In the genomic region with DNA sequence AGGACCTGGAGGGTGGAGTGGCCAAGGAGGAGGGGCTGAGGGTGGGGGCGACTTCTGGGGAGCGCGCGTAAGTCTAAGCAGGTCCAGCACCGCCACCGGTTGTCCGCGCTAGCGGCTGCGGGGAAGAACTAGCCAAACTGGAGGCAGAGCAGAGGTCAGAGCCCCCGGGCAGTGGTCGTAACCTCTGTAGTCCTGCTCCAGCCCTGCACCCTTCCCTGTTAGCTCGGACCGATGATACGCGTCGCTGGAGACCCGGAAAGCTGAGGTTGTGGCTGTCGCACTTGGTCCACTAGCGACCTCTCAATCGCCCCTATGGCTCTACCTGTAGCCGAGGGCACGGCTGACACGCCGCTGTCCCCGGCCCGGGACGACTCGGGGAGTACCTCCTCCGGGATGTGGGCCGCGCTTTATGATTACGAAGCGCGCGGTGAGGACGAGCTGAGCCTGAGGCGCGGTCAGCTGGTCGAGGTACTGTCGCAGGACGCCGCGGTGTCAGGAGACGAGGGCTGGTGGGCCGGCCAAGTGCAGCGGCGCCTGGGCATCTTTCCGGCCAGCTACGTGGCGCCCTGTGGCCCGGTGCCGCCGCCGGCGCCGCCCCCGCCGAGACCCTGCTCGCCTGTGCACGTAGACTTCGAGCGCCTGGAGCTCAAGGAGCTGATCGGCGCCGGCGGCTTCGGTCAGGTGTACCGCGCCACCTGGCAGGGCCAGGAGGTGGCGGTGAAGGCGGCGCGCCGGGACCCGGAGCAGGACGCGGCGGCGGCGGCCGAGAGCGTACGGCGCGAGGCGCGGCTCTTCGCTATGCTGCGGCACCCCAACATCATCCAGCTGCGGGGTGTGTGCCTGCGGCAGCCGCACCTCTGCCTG, we compare ENCODE assay signal across 8 mouse cellular contexts. TPM values are rescaled to one million over a fixed set of nuclear protein-coding genes. Genes with fewer than 3 reads are reported as not detected.
A peak's percentile ranks its signal among the peaks of the same experiment; 100 is the strongest.
DNase-seq lines count a peak whose midpoint lies in the region; ATAC-seq lines count a peak whose summit lies in the region.

A gene (plus strand): TSS at position 86 of the 864 bp plus-strand sequence.

- H3K27ac ChIP-seq in heart, embryonic 14.5 days (replicated peaks in 1 of 2; ENCODE audit: control insufficient read depth in 1 of 2, insufficient read depth in 1 of 2, low read depth in 2 of 2, low read length in 2 of 2), result no peak within 1 kb of the TSS
- H3K27ac ChIP-seq in limb, embryonic 13.5 days, result no peak within 1 kb of the TSS
- no peak within 1 kb of the TSS for H3K27ac ChIP-seq in neural tube, embryonic 11.5 days (ENCODE audit: low read depth, low read length)

- peaks cover 2 to 9% of the 10 kb centered on the region in 2 experiments; a peak in 3 of 4 replicates for H3K4me1 ChIP-seq in heart, embryonic 14.5 days (ENCODE audit: control insufficient read depth in 2 of 2, insufficient read depth in 2 of 2, low read length in 2 of 2)
- H3K4me1 ChIP-seq in limb, embryonic 13.5 days, result peaks cover 32% of the 10 kb centered on the region
- peaks cover 11% of the 10 kb centered on the region for H3K4me1 ChIP-seq in neural tube, embryonic 11.5 days (ENCODE audit: control insufficient read depth, insufficient read depth, low read length)

- H3K36me3 ChIP-seq in heart, embryonic 14.5 days (ENCODE audit: control insufficient read depth, insufficient read depth, low read length), result no peaks in the 10 kb centered on the region
- H3K36me3 ChIP-seq in limb, embryonic 13.5 days, result no peaks in the 10 kb centered on the region
- no peaks in the 10 kb centered on the region for H3K36me3 ChIP-seq in neural tube, embryonic 11.5 days (ENCODE audit: control insufficient read depth, insufficient read depth, low read length)

- peak; percentile 34 for DNase-seq in right cerebral cortex, postnatal 4 days
- DNase-seq in right cerebral cortex, adult 2 months (ENCODE audit: low spot score in 2 of 2), result no peak
- peak; percentile 55 for DNase-seq in embryo, embryonic 10 days (ENCODE audit: low spot score)
- peak; percentile 33 for DNase-seq in neural tube, embryonic 11.5 days (ENCODE audit: low spot score)
- no peak for DNase-seq in spleen, postnatal 14 days (ENCODE audit: low spot score in 2 of 2)
- no peak for DNase-seq in c-Kit-positive CD71-positive TER-119-positive erythroid progenitor cells, embryonic 14.5 days (ENCODE audit: low spot score)

- peak within 1 kb of the TSS; percentile 68 for H3K9ac ChIP-seq in heart, embryonic 14.5 days (ENCODE audit: low read length)
- peak within 1 kb of the TSS; percentile 60 for H3K9ac ChIP-seq in limb, embryonic 13.5 days
- H3K9ac ChIP-seq in neural tube, embryonic 11.5 days (ENCODE audit: low read length), result peak within 1 kb of the TSS; percentile 1; the same call in 1 of the 2 replicates

- WGBS in heart, embryonic 14.5 days, result under 1% methylated on average over 93 of the region's 93 CpGs
- under 1% methylated on average over 79 of the region's 93 CpGs for WGBS in limb, embryonic 13.5 days
- under 1% methylated on average over 81 of the region's 93 CpGs for WGBS in neural tube, embryonic 11.5 days

- peak; percentile 12; the same call in 1 of the 2 replicates for ATAC-seq in heart, embryonic 14.5 days (ENCODE audit: insufficient number of reproducible peaks, insufficient read depth, low FRiP score, low read depth)
- peak; percentile 22; the same call in 1 of the 2 replicates for ATAC-seq in limb, embryonic 13.5 days (ENCODE audit: low FRiP score, low read depth)
- no peak for ATAC-seq in neural tube, embryonic 11.5 days (ENCODE audit: insufficient read depth, low FRiP score, low TSS enrichment)

- 0 out of 2 replicates have a peak, but pooled peaks cover 3% of the 10 kb centered on the region for H3K9me3 ChIP-seq in heart, embryonic 14.5 days (ENCODE audit: control insufficient read depth, low read length)
- H3K9me3 ChIP-seq in limb, embryonic 13.5 days, result 0 out of 2 replicates have a peak, but pooled peaks cover 3% of the 10 kb centered on the region
- H3K9me3 ChIP-seq in neural tube, embryonic 11.5 days (ENCODE audit: control insufficient read depth, low read length), result peaks cover 3% of the 10 kb centered on the region; the same call in 1 of the 2 replicates

- peaks cover 56% of the 10 kb centered on the region for H3K27me3 ChIP-seq in heart, embryonic 14.5 days (ENCODE audit: control insufficient read depth, insufficient read depth, low read length)
- H3K27me3 ChIP-seq in limb, embryonic 13.5 days, result peaks cover 80% of the 10 kb centered on the region
- peaks cover 46% of the 10 kb centered on the region for H3K27me3 ChIP-seq in neural tube, embryonic 11.5 days (ENCODE audit: control insufficient read depth, insufficient read depth, low read length)

- H3K4me2 ChIP-seq in heart, embryonic 14.5 days (ENCODE audit: low read length), result peak within 1 kb of the TSS; percentile 99
- peak within 1 kb of the TSS; percentile 100 for H3K4me2 ChIP-seq in limb, embryonic 13.5 days (replicated peaks)
- H3K4me2 ChIP-seq in neural tube, embryonic 11.5 days (ENCODE audit: low read depth), result peak within 1 kb of the TSS; percentile 93

- H3K4me3 ChIP-seq in heart, embryonic 14.5 days (ENCODE audit: control insufficient read depth in 1 of 2, insufficient read depth in 1 of 2, low read depth in 1 of 2, low read length in 2 of 2), result peak within 1 kb of the TSS; percentile 51 to 61
- peak within 1 kb of the TSS; percentile 60 for H3K4me3 ChIP-seq in limb, embryonic 13.5 days
- H3K4me3 ChIP-seq in neural tube, embryonic 11.5 days (ENCODE audit: low read depth, low read length), result peak within 1 kb of the TSS; percentile 48

RNA-seq across cellular contexts. Expression of the gene that starts here (rescaled TPM):
- 0.04 and 0.13 TPM in 2 replicates for polyA plus RNA-seq in heart, embryonic 14.5 days (2014; fragmentation: Nextera tagmentation; extraction: Ambion mirVana)
- polyA plus RNA-seq in limb, embryonic 13.5 days (2015; fragmentation: Nextera tagmentation; extraction: Ambion mirVana), result 0.04 and 0.11 TPM in 2 replicates
- 0.05 TPM in 1 of 2 replicates, not detected in the other for polyA plus RNA-seq in neural tube, embryonic 11.5 days (2014; fragmentation: Nextera tagmentation; extraction: Ambion mirVana)

Comparison
In these comparisons a context has a peak if more than half of its experiments do, and no peak if none do; other contexts are left out.
1. DNase-seq: peak in right cerebral cortex, postnatal 4 days (single experiment) and embryo, embryonic 10 days (single experiment); none in right cerebral cortex, adult 2 months (0 of 2), spleen, postnatal 14 days (0 of 2) and c-Kit-positive CD71-positive TER-119-positive erythroid progenitor cells, embryonic 14.5 days (single experiment).
2. Peak in ATAC-seq, H3K4me3 ChIP-seq, H3K9ac ChIP-seq and H3K4me2 ChIP-seq in heart, embryonic 14.5 days; RNA of the gene not detected or under 1 TPM.
3. Peak in ATAC-seq, H3K4me3 ChIP-seq, H3K9ac ChIP-seq and H3K4me2 ChIP-seq in limb, embryonic 13.5 days; RNA of the gene not detected or under 1 TPM.
4. Peak in DNase-seq, H3K4me3 ChIP-seq, H3K9ac ChIP-seq and H3K4me2 ChIP-seq in neural tube, embryonic 11.5 days; RNA of the gene not detected or under 1 TPM.
5. H3K9ac ChIP-seq: peak in every context shown above with its lines; median percentile 68 in heart, embryonic 14.5 days; 60 in limb, embryonic 13.5 days; 1 in neural tube, embryonic 11.5 days.
6. Peak in every context shown above with its lines, with median percentiles within 50 percentile points of each other: H3K4me2 ChIP-seq and H3K4me3 ChIP-seq.